In genomic region chr3:80124621-80125020, GRCm38 (mm10) we compare ENCODE assay signal across 23 mouse cellular contexts.
DNase-seq lines count a peak whose midpoint lies in the region; ATAC-seq lines count a peak whose summit lies in the region.
"Had no signal": no experiment of that assay in that cellular context is flagged by ENCODE, and none has a peak within 500 bp of the region (broad histone marks: within the 10 kb centered on the region; RNA-seq: fewer than 3 reads in every experiment).

No protein-coding gene starts in this region.

- no peak for DNase-seq in frontal cortex, postnatal 25 days (ENCODE audit: low spot score in 2 of 2)
- DNase-seq in left cerebral cortex, adult 18-20 months (ENCODE audit: low spot score in 2 of 2) = peak; percentile 5 to 13
- DNase-seq in left cerebral cortex, postnatal 10 days (ENCODE audit: extremely low spot score in 1 of 2, low spot score in 2 of 2) = no peak
- DNase-seq in right cerebral cortex, adult 18-20 months = peak; percentile 42
- no peak for DNase-seq in right cerebral cortex, postnatal 10 days (ENCODE audit: low spot score in 2 of 2)
- peak; percentile 53 for DNase-seq in brain, adult 2 months (ENCODE audit: low read depth, low spot score)
- no peak for DNase-seq in urinary bladder, adult 2 months (ENCODE audit: low spot score)
- DNase-seq: adrenal gland, adult 8-10 months; adrenal gland, postnatal 14 days; adrenal gland, postnatal 36 days; B cell, adult 2 months; cerebellum, adult 11 months; cerebellum, adult 18-20 months; cerebellum, adult 8-10 months; cerebellum, adult 9-11 months; cerebellum, postnatal 14 days; cerebellum, postnatal 36 days; embryo, embryonic 11 days had no signal

- intact Hi-C loops in left cerebral cortex, postnatal 10 days (cut with DNase I) = no loop called here

- ATAC-seq in frontal cortex, adult (ENCODE audit: low TSS enrichment) = peak; percentile 81
- ATAC-seq: activated CD4-positive, CD25-positive, alpha-beta regulatory T cell, adult 4 months; CD4-positive, CD25-positive, alpha-beta regulatory T cell, adult 4 months; forebrain, embryonic 14.5 days; Patski had no signal

Comparison
In these comparisons a context has a peak if more than half of its experiments do, and no peak if none do; other contexts are left out.
1. DNase-seq: peak in left cerebral cortex, adult 18-20 months (2 of 2), right cerebral cortex, adult 18-20 months (single experiment) and brain, adult 2 months (single experiment); none in frontal cortex, postnatal 25 days (0 of 2), left cerebral cortex, postnatal 10 days (0 of 2), right cerebral cortex, postnatal 10 days (0 of 2) and urinary bladder, adult 2 months (single experiment).